Mouse (Mus musculus) gastrocnemius, postnatal 25 days (tissue): Measurements from ENCODE around the gene Ccdc40. TPM values are rescaled to one million over a fixed set of nuclear protein-coding genes. Genes with fewer than 3 reads are reported as not detected.
"Not testable (repeated sequence)": the region's sequence is repeated elsewhere in the genome, so short reads cannot be mapped to it uniquely, and the experiment has no call there.

Experiments
- DNase-seq: peaks from one replicate; pipeline ENCODE4 v3.0.0; 2022
- total RNA-seq, 2 experiments: library from RNA; stranded (reverse); gene quantifications; 1 replicate in 1 of 2; 2 replicates in 1 of 2; pipeline ENCODE4 v1.2.3; 2021

Ccdc40 gene
- total RNA-seq, 2 experiments from 2014 or later: 0.41 TPM; not detected in 1

DNA sequence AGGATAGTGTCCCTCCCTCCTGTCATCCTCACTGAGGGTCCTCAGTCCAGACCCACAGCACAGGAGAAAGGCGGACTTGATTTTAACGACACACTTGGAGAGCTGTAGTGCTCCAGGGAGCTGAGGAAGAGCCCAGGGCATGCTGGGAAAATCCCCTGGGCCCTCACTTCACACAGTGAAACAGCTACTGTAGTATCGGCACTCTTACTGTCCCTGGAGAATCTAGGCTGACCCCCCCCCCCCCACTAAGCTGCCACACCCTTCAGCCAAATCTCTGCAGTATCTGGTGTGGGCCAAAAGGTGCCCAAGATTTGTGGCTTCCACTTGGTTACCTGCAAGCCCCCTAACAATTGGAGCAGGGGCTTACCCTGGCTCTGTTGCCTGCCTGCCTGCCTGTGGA, 8.6 kb downstream of the Ccdc40 start:
- no peak for DNase-seq

DNA sequence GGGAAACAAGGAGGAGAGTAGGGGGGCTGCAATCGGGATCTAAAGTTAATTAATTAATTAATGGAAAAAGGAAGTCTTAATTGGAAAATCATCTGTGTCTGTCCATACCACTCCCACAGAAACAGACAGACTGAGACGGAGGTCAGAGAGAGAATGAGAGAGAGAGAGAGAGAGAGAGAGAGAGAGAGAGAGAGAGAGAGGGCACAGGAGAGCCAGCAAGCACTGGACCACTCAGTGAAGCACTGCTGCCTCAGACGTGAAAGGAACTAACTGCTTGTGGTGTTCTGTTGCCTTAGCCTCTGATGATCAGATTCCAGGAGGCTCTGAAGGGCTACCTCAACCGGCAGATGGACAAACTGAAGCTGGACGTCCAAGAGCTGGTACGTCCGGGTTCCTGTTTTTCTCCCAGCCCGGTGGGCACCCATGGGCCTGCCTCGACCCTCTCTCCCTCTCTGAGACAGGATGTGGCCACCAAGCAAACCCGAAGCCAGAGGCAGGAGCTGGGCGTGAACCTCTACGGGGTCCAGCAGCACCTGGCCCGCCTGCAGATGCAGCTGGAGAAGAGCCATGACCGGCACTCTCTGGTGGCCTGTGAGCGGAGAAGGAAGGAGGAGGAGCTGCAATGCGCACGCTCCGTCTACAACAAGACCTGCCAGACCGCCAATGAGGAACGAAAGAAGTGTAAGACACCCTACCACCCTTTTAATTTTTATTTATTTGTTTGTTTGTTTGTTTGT, 9.4 kb downstream of the Ccdc40 start:
- DNase-seq: no peak

DNA sequence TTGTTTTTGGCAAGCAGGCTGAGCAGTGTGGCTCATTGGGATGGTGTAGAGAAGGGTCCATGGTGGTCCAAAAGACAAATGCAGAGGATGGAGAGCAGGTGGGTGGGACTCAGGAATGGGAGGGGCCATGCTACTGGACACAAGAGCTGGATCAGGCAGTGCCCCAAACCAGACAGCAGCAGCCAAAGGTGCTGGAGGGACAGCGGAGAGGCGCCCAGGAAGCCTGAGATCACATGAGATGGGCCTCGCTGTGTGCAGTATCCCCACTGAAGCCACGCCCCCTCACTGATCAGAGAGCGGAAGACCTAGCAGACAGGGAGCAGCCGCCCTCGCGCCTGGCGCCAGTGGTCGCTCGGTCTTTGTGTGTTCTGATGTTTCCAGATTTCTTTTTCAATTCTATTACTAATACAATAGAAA, 9.9 kb downstream of the Ccdc40 start:
- no peak for DNase-seq

DNA sequence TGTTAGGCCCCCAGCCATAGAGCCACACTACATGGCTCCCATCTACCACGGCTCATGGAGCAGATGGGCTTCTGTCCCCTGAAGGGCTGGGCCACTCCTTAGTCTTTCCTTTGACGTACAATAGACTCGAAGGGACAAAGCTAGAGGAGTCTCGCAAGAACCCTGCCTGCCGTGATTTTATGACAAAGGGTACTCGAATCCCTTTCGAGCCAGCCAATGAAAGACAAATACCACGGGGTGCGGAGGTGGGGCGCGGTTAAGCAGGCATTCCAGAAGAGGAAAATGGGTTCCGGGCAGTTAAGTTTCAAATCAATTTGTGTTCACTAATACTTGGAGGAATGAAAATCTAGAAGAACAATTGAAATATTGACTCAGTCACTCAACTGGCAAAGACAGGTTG, 11.1 kb downstream of the Ccdc40 start:
- no peak for DNase-seq

DNA sequence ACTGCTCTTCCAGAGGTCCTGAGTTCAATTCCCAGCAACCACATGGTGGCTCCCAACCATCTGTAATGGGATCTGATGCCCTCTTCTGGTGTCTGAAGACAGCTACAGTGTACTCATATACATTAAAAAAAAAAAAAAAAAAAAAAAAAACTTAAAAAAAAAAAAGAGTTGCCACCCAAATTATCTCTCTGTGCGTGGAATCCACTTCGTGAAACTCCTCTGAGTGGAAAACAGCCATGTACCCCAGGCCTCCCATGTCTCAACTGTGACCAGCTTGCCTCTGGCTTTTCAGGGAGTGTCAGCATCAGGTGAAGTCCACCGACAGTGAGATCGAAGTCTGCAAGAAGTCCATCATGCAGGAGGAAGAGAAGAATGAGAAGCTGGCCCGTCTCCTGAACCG, 17.2 kb downstream of the Ccdc40 start:
- not testable (repeated sequence) for DNase-seq

DNA sequence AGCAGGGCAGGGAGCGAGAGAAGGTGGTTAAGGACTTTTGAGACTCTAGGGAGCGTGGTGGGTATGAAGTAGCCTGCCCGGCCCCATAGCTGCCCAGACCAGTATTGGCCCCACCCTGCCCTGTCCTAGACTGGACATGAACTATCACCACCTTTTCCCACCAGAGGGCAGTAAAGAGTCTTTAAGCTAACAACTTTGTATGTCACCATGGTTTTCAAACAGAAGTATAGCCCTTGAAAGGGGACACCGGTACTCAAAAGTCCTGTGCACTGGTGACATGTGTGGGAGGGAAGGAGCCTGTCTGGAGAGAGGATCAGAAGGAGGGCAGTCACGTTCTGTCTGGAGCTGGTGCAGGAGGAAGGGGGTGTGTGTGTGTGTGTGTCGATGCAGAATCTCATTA, 20.6 kb downstream of the Ccdc40 start:
- DNase-seq: peak; percentile 33

DNA sequence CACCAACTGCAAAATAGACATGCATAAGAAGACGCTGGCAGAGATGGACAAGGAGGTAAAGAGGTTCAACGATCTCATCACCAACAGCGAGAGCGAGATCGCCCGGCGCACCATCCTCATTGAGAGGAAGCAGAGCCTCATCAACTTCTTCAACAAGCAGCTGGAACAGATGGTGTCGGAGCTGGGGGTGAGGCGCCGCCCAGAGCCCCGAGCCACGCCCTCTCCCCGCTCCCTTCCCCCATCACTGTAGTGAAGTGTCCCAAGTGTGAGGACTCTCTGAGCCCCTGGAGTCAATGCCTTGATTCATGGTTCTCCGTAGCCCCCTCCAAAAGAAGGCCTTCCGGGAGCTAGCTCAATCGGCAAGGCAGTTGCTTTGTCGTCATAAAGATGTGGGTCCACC, 22.6 kb downstream of the Ccdc40 start:
- DNase-seq: no peak

DNA sequence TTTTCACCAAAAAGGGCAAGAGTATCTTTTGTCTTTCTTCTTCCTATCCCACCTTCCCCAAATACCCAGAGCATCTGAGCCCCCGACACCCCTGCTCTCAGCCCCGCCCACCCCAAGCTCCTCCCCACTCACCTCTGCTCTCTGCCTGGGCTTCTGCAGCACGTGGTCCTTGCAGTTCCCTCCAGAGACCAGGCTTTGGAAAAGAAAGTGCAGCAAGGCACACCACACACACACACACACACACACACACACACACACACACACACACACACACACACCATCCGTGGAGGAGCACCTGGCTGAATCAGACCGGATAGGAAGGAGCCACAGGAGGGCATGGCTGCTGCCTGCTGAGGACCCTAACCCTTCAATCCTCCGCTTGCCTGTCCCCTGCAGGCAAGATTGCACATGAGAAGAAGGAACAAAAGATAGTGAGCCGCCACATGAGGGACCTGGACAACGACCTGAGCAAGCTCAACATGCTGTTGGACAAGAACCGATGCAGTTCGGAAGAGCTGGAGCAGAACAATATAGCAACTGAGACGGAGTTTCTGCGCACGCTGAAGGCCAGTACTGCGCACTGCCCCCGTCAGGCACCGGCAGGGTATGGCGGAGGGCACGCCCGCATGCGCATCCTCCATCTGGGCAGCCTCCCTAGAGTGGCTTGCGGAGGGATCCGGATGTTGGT, 24.6 kb downstream of the Ccdc40 start:
- DNase-seq: no peak

DNA sequence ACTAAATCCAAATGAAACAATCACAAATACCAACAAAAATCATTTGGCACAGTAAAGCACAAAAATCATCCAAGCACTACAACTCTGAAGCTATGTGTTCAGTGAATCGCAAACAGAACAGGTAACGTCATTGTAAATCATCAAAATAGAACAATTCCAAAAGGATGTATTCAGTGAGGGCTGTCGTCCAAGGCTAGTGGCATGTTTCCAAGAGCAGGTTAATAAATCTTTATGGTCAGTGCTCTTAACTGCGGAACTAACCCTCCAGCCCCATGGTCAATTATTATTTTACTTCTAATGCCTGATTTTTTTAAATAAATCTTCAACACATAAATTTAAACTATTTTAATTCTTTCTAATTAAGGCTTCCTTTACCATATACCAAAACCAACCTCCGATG, 28.2 kb downstream of the Ccdc40 start:
- not testable (repeated sequence) for DNase-seq

DNA sequence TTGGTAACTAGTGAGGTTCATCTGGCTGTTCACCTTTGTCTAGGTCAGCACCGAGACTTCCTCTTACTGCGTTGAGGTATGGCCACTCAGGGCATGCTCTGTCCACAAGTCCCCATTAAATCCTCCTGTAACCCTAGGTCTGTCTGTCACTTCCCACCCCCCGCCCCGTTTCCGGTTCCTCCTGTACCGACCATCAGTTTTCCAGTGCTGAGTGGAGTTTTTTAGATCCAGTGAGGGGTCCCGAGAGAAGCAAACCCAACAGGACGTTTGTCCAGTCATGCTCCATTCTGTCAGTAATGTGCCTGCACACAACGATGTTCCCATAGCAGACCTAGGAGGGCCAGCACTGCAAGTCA, 29.8 kb downstream of the Ccdc40 start:
- DNase-seq: no peak

DNA sequence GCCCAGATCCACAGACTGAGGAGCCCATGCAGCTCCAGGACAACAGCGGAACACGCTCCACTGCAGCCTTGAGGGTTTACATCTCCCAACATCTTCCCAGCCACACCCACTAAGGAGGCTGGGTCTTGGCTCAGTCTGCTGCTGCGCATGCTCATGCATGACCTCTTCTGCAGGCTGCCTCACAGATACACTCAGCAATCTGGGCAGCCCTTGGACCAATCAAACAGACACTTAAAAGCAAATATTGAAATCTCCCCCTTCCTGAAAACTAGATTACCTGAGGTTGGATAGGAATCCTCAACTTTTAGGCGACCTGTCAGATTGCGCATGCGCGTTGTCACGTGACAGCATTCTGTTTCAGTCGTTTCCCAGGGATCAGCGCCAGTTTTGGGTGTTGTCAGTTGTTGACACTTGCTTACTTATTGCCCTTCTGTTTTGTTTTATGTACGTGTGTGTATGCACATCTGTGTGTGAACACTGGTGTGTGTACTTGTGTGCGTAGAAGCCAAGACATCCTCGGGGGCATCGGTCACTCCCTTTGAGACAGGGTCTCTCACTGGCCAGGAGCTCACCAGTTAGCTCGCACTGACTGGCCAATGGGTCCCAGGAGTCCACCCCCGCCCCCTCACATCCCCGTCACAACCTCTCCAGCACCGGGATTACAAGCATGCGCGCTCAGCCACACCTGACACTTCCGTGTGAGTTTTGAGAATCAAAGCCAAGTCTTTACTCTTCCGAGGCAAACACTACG, 30.4 kb downstream of the Ccdc40 start:
- peak; percentile 65 for DNase-seq

DNA sequence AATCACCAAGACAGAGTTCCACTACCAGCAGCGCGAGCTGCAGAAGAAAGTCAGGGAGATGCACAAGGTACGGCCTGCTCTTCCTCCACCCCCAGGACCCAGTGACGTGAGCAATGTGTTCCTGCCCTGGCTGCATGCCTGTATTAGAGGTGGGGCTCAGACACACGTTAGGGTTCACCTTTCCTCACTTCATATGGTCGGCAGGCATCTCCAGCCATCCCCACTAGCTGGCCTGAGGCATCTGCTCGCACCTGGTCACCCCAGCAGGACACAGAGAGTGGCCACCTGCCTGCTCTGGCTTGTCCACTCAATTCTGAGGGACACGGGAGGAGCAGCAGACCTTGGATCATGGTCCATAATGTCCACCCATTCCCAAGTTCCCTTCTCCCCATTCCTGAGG, 31.6 kb downstream of the Ccdc40 start:
- no peak for DNase-seq

DNA sequence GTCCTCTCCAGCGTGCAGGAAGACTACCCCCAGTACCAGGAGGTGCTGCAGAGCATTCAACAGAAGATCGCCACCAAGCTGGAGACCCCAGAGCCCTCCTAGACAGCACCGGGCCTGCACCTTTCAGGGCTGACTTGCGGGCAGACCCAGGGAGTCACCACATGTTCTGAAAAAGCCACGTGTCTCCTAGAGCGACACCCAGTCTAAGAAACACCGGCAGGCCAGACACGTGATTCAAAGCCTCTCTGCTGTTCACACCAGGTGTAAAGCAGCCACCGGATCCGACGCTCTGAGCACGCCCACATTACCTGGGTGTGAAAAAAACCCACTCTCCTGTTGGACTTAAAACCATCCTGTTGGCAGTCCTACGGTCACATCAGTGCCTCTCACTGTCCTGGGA, 36.0 kb downstream of the Ccdc40 start:
- DNase-seq: no peak

DNA sequence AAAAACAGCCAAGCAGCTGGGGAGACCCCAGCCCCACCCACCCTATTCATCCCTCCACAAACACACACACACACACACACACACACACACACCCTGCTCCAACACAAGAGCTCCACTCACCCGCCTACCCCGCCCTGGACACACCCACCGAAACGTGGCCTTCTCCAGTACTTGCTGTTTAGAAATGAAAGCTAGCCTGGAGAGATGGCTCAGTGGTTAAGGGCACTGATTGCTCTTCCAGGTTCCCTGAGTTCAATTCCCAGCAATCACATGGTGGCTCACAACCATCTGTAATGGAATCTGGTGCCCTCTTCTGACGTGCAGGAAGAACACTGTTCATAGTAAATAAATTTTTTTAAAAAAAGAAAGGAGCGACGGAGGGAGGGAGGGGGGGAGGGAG, 37.4 kb downstream of the Ccdc40 start:
- DNase-seq: no peak

DNA sequence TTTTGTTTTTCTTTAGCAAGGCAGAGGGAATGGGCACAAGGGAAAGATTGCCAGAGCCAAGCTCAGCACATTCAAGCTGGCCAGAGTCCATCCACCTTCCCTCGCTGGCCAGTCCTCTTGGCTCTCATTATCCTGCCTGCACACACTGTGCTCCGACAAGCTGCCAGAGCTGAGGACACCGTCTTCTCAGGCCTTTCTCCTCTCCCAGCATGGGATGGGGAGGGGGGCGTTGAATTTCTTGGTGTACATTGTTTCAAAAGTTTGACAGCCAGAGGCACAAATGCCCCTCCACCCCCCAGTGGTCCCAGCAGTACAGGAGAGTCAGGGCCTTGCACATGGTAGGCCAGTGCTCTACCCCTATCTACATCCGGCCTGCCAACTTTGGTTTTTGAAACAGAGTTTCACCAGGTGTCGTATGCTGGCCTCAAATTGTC, 38.9 kb downstream of the Ccdc40 start:
- peak; percentile 32 for DNase-seq

DNA sequence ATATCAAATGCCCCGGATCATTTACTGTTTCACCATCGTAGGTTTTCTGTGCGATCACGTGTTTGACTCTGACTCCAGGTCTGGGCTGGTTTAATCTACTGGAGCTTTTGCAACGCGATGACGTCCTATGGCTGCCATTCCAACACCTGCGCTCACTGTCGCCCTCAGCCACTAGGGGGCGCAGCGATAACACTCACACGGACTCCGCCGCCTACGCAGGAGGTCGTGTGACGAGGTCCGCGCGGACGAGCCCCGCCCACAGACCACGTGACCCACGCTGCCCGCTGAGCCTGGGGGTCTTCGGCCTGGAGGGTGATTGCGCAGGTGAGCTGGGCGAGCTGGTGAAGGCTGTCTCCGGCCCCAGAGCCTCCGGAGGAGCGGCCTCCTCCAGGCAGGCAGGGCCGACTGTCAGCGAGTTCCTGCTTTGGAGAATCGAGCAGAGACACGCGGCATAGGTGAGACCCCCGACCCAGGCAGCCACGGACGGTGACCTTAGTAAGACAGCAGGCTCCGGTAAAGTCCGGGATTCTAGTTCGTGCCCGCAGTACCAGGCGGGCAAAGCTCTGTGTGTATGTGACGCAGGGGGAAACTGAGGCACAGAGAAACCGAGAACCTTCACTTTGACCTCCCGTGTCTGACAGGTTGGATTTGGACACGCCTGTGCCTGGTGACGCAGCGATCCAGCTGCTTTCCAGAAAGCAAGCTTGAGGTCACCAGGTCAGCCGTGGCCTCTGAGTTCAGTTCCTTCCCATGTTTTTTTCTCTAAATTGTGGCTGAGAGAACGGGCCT, 39.6 kb downstream of the Ccdc40 start, which contains the start of gene Gaa:
Gene Gaa (plus strand): TSS at position 120 of the 789 bp plus-strand sequence.
- peak; percentile 91 for DNase-seq

DNA sequence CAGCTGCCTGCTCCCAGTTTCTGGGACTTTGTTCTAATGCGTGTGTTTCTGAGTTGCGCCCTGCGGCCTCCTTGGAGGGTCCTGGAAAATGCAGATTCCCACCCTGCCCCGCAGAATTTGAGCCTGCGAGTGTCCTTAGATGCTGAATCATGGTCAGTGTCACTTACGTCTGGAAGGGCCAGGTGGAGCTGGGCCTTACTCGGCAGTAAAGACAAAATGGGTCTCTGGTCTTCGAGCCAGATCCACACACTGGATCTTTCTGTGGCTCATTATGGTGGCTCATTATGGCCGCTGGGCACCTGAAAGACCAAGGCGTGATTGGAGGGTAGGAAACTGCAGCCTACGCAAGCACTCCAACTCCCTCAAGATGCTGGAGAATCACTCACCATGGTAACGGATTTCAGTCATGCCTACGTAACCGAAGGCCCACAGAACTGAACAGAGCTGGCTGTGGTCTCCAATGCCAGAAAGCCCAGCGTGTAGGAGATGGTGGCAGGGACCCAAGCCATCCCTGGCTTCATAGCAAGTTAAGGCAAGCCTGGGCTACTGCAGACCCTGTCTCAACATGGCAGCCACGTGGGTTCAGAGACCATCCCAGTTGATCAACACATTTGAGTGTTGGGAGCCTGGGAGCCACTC, 40.3 kb downstream of the Ccdc40 start:
- no peak for DNase-seq

DNA sequence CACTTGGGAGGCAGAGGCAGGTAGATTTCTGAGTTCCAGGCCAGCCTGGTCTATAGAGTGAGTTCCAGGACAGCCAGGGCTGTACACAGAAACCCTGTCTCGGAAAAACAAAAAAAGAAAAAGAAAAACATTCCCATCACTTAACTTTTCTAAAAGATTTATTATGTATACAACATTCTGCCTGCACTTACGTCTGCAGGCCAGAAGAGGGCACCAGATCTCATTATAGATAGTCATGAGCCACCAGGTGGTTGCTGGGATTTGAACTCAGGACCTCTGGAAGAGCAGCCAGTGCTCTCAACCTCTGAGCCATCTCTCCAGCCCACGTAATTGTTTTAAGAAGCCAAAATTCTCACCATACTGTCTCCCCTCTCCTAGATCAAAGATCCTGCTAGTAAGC, 44.1 kb downstream of the Ccdc40 start:
- not testable (repeated sequence) for DNase-seq

DNA sequence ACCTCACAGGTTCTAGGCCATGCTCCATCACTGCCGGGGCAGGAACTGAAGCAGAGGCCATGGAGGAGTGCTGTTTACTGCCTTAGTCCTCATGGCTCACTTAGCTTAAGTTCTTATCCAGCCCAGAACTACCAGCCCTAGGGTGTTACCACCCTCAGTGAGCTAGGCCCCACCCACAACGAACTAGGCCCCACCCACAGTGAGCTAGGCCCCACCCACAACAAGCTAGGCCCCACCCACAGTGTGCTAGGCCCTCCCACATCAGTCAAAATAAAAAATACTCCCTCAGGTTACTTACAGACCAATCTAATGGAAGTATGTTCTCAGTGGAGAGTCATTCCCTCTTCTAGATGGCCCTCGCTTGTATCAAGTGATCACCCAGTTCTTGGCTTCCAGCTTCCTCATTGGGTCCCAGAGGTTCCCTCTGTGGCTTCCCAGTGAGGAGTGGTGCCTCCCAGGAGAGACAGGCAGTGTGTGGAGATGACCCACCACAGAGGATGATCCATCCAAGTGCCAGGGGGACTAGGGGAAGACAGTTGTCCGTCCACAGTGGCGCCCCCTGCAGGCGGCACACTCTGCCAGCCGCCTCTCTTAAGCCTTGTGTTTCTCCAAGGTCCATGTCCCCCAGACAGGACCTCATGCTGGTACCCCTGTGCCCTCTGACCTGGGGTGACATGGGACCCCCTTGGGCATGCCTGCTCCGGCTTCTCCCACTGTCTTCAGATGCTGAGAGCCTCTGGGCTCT, 45.0 kb downstream of the Ccdc40 start:
- no peak for DNase-seq

DNA sequence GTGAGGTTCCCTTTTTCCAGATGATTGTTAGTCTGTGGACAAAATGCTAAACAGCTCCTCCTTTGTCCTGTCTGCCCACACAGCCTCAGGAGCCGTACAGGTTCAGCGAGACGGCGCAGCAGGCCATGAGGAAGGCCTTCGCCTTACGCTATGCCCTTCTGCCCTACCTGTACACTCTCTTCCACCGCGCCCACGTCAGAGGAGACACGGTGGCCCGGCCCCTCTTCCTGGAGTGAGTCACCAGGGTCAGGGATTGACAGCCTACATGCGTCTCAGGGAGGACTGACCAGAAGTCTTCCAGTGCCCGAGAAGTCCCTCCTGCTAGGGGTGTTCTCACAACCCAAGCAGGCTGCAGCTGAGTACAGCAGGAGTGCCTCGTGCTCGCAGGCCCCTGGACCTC, 52.7 kb downstream of the Ccdc40 start:
- no peak for DNase-seq
